Mouse (Mus musculus) MEL (cell line): ENCODE data around the gene Tmem255b. TPM values are rescaled to one million over a fixed set of nuclear protein-coding genes. Genes with fewer than 3 reads are reported as not detected.

Experiments
- DNase-seq: peaks from one replicate; pipeline ENCODE4 v3.0.0; 2011; ENCODE audit warnings: low read depth, low spot score
- H3K27ac ChIP-seq: 2 replicates; pipeline ENCODE4 v1.5.1; 2012; ENCODE audit warnings: low read depth, mild to moderate bottlenecking, control low read depth, low read length, moderate library complexity; ENCODE audit not compliant: control insufficient read depth
- H3K27me3 ChIP-seq, 2 experiments: fragments of 150-350 bp in 1 of 2; sonication (generic) in 1 of 2; 2 replicates each; pipeline ENCODE4 v1.6.1; 2012; ENCODE audit warnings: low read length in 2 of 2, mild to moderate bottlenecking in 2 of 2, improper control_type of control experiment in 1 of 2, moderate library complexity in 1 of 2; ENCODE audit not compliant: insufficient read depth in 2 of 2, control insufficient read depth in 1 of 2
- H3K36me3 ChIP-seq, 2 experiments: 2 replicates each; pipeline ENCODE4 v1.6.1; 2012 to 2014; ENCODE audit warnings: low read length in 2 of 2, improper control_type of control experiment in 1 of 2, inconsistent platforms in 1 of 2, mild to moderate bottlenecking in 1 of 2; ENCODE audit not compliant: insufficient read depth in 2 of 2, control insufficient read depth in 1 of 2
- H3K4me1 ChIP-seq, 2 experiments: fragments of 150-350 bp in 1 of 2; sonication (generic) in 1 of 2; 2 replicates each; pipeline ENCODE4 v1.6.1; 2012; ENCODE audit warnings: low read length in 2 of 2, improper control_type of control experiment in 1 of 2, mild to moderate bottlenecking in 1 of 2; ENCODE audit not compliant: insufficient read depth in 2 of 2, control insufficient read depth in 1 of 2
- H3K4me3 ChIP-seq, 2 experiments: fragments of 150-350 bp in 1 of 2; sonication (generic) in 1 of 2; 2 replicates each; pipeline ENCODE4 v1.5.1; 2012; ENCODE audit warnings: low read depth in 2 of 2, low read length in 2 of 2, mild to moderate bottlenecking in 2 of 2, moderate library complexity in 2 of 2, control low read depth in 1 of 2, improper control_type of control experiment in 1 of 2; ENCODE audit not compliant: control insufficient read depth in 1 of 2, insufficient read depth in 1 of 2
- H3K79me2 ChIP-seq: 2 replicates; pipeline ENCODE4 v1.6.1; 2012; ENCODE audit warnings: mild to moderate bottlenecking, low read length, moderate library complexity; ENCODE audit not compliant: control insufficient read depth, poor library complexity, insufficient read depth
- H3K9ac ChIP-seq: 2 replicates; pipeline ENCODE4 v1.6.1; 2012; ENCODE audit warnings: low read depth, mild to moderate bottlenecking, control low read depth, low read length, moderate library complexity; ENCODE audit not compliant: control insufficient read depth, poor library complexity, severe bottlenecking
- H3K9me3 ChIP-seq: fragments of 150-350 bp; sonication (generic); replicated peaks from 2 replicates; pipeline ENCODE4 v1.6.1; 2012; ENCODE audit warnings: mild to moderate bottlenecking, low read length, improper control_type of control experiment, moderate library complexity; ENCODE audit not compliant: insufficient read depth
- E2F4 ChIP-seq: IDR thresholded peaks from 2 replicates; pipeline ENCODE4 v1.6.1; 2011; ENCODE audit warnings: low read depth, low read length, improper control_type of control experiment, borderline replicate concordance
- ELF1 ChIP-seq: IDR thresholded peaks from 2 replicates; pipeline ENCODE4 v1.6.1; 2014; ENCODE audit warnings: low read depth, mild to moderate bottlenecking, inconsistent platforms, low read length, improper control_type of control experiment, moderate library complexity
- EP300 ChIP-seq, 2 experiments: IDR thresholded peaks; 2 replicates each; pipeline ENCODE4 v1.6.1; 2011; ENCODE audit warnings: improper control_type of control experiment in 2 of 2, low read length in 2 of 2, low read depth in 1 of 2, mild to moderate bottlenecking in 1 of 2
- HCFC1 ChIP-seq: IDR thresholded peaks from 2 replicates; pipeline ENCODE4 v1.6.1; 2012; ENCODE audit warnings: low read depth, mild to moderate bottlenecking, inconsistent platforms, low read length, improper control_type of control experiment, moderate library complexity
- KAT2A ChIP-seq: conservative IDR thresholded peaks from 2 replicates; pipeline ENCODE4 v1.6.1; 2012; ENCODE audit warnings: low read depth, low read length, improper control_type of control experiment, inconsistent platforms
- MAFK ChIP-seq: IDR thresholded peaks from 2 replicates; pipeline ENCODE4 v1.6.1; 2011; ENCODE audit warnings: low read depth, mild to moderate bottlenecking, low read length, improper control_type of control experiment, borderline replicate concordance
- MAZ ChIP-seq: IDR thresholded peaks from 2 replicates; pipeline ENCODE4 v1.6.1; 2012; ENCODE audit warnings: low read depth, mild to moderate bottlenecking, inconsistent platforms, low read length, improper control_type of control experiment
- MXI1 ChIP-seq: IDR thresholded peaks from 2 replicates; pipeline ENCODE4 v1.6.1; 2011; ENCODE audit warnings: mild to moderate bottlenecking, low read depth, low read length, improper control_type of control experiment
- MYB ChIP-seq: IDR thresholded peaks from 2 replicates; pipeline ENCODE4 v1.6.1; 2011; ENCODE audit warnings: mild to moderate bottlenecking, low read depth, low read length, improper control_type of control experiment
- MYC ChIP-seq: IDR thresholded peaks from 2 replicates; pipeline ENCODE4 v1.6.1; 2011; ENCODE audit warnings: low read depth, mild to moderate bottlenecking, low read length, improper control_type of control experiment, moderate library complexity
- POLR2AphosphoS2 ChIP-seq: IDR thresholded peaks from 2 replicates; pipeline ENCODE4 v1.6.1; 2011; ENCODE audit warnings: low read length, improper control_type of control experiment
- POLR2AphosphoS5 ChIP-seq: IDR thresholded peaks from 2 replicates; pipeline ENCODE4 v1.6.1; 2012; ENCODE audit warnings: low read depth, borderline replicate concordance, mild to moderate bottlenecking, inconsistent platforms, low read length, moderate library complexity, mixed read lengths
- RAD21 ChIP-seq: IDR thresholded peaks from 2 replicates; pipeline ENCODE4 v1.6.1; 2011; ENCODE audit warnings: mild to moderate bottlenecking, low read depth, low read length, improper control_type of control experiment
- RCOR1 ChIP-seq: IDR thresholded peaks from 2 replicates; pipeline ENCODE4 v1.6.1; 2012; ENCODE audit warnings: low read depth, mild to moderate bottlenecking, inconsistent platforms, low read length, improper control_type of control experiment
- SIN3A ChIP-seq: IDR thresholded peaks from 2 replicates; pipeline ENCODE4 v1.6.1; 2012; ENCODE audit warnings: low read length, improper control_type of control experiment, inconsistent platforms
- SMC3 ChIP-seq: IDR thresholded peaks from 2 replicates; pipeline ENCODE4 v1.6.1; 2011; ENCODE audit warnings: low read depth, low read length, improper control_type of control experiment
- TAL1 ChIP-seq: IDR thresholded peaks from 2 replicates; pipeline ENCODE4 v1.6.1; 2012; ENCODE audit warnings: mild to moderate bottlenecking, inconsistent platforms, low read length, moderate library complexity, mixed read lengths
- TCF12 ChIP-seq: IDR thresholded peaks from 2 replicates; pipeline ENCODE4 v1.6.1; 2014; ENCODE audit warnings: low read depth, mild to moderate bottlenecking, inconsistent platforms, low read length, improper control_type of control experiment, moderate library complexity
- UBTF ChIP-seq: IDR thresholded peaks from 2 replicates; pipeline ENCODE4 v1.6.1; 2012; ENCODE audit warnings: low read depth, mild to moderate bottlenecking, inconsistent platforms, low read length, improper control_type of control experiment, moderate library complexity, borderline replicate concordance; ENCODE audit not compliant: insufficient read depth
- USF2 ChIP-seq, 2 experiments: IDR thresholded peaks; 2 replicates each; pipeline ENCODE4 v1.6.1; 2011 to 2012; ENCODE audit warnings: improper control_type of control experiment in 2 of 2, low read length in 2 of 2, borderline replicate concordance in 1 of 2, inconsistent platforms in 1 of 2, low read depth in 1 of 2, mild to moderate bottlenecking in 1 of 2; ENCODE audit not compliant: insufficient read depth in 1 of 2
- ZKSCAN1 ChIP-seq: IDR thresholded peaks from 2 replicates; pipeline ENCODE4 v1.6.1; 2012; ENCODE audit warnings: low read depth, mild to moderate bottlenecking, inconsistent platforms, low read length, improper control_type of control experiment, moderate library complexity
- ZMIZ1 ChIP-seq: IDR thresholded peaks from 2 replicates; pipeline ENCODE4 v1.6.1; 2012; ENCODE audit warnings: low read depth, mild to moderate bottlenecking, inconsistent platforms, low read length, improper control_type of control experiment, moderate library complexity
- polyA plus RNA-seq, 2 experiments: library from polyadenylated mRNA; stranded (reverse) in 1 of 2; unstranded in 1 of 2; fragments of >175 nt in 1 of 2; fragments of >200 nt in 1 of 2; gene quantifications; 2 replicates each; pipeline versions ENCODE4 v1.2.1 to v1.2.4; 2012; ENCODE audit warnings: low replicate concordance in 2 of 2, low read depth in 1 of 2; ENCODE audit not compliant: insufficient read length in 2 of 2, insufficient read depth in 1 of 2, missing spikeins in 1 of 2
- total RNA-seq: library from RNA; depleted of rRNA; stranded (reverse); fragments of 300-350 nt; gene quantifications from 2 replicates; pipeline ENCODE4 v1.2.3, GENCODE M21; 2012

Gene Tmem255b
- total and polyA plus RNA-seq, 3 experiments = not detected

DNA sequence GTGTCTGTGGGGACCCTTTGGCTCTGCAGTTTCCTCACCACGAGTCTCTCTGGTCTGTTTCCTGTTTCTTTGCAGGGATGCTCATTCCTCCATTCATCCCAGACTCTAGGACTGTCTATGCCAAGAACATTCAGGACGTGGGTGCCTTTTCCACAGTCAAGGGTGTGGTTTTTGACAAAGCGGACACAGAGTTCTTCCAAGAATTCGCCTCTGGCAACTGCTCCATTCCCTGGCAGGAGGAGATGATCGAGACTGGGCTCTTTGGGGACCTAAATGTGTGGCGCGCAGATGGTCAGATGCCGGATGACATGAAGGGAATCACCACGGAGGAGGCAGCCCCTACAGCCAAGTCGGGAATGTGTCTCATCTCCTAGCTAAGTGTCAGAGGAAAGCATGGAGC, 19.1 kb upstream of the Tmem255b start:
- Histone ChIP-seq H3K36me3 (no peaks in the 10 kb centered on the region), H3K27me3 (peaks cover 4 to 5% of the 10 kb centered on the region in 2 experiments), H3K27ac (no peak overlapping the region), H3K79me2 (no peaks in the 10 kb centered on the region), H3K4me1 (no peaks in the 10 kb centered on the region), H3K4me3 (no peak overlapping the region), H3K9ac (no peak overlapping the region), H3K9me3 (no peaks in the 10 kb centered on the region)
- TF ChIP-seq UBTF = no peak
- TF ChIP-seq POLR2AphosphoS2 = no peak
- DNase-seq = no peak

DNA sequence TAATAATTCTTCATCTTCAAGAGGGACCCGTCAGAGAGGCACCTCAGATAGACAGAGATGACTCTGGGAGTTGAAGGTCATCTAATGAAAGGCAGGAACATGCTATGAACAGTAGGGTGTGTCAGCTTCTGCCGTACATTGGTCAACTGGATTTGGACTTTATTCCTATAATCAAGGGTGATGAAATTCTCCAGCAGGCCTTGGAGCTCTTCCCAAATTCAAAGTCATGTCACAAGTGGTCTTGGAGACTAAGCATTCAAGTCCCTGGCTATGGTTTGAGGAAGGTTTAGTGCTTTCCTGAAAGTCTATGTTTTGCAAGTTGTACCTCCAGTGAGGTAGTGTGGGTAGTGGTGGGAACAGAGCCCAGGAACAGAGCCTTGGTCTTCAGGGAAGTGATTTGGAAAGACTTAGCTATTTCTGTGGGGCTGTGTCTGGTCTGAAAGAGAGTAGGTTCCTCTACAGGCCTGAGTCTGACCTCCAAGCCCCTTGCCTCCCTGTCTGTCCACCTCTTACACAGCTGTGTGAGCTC, 15.8 kb upstream of the Tmem255b start:
- DNase-seq = no peak
- TF ChIP-seq EP300 (IDR thresholded peaks at IDR 0.05; ENCODE audit: low read depth in 1 of 2, low read length in 2 of 2) (no peak), MYB (no peak), RAD21 (no peak)
- H3K36me3 ChIP-seq = no peaks in the 10 kb centered on the region
- no peaks in the 10 kb centered on the region for H3K79me2 ChIP-seq
- no peak overlapping the region for H3K9ac ChIP-seq
- H3K4me3 ChIP-seq = no peak overlapping the region
- no peak overlapping the region for H3K27ac ChIP-seq
- H3K9me3 ChIP-seq = no peaks in the 10 kb centered on the region
- H3K27me3 ChIP-seq = peaks cover 4 to 5% of the 10 kb centered on the region in 2 experiments
- H3K4me1 ChIP-seq = no peaks in the 10 kb centered on the region

DNA sequence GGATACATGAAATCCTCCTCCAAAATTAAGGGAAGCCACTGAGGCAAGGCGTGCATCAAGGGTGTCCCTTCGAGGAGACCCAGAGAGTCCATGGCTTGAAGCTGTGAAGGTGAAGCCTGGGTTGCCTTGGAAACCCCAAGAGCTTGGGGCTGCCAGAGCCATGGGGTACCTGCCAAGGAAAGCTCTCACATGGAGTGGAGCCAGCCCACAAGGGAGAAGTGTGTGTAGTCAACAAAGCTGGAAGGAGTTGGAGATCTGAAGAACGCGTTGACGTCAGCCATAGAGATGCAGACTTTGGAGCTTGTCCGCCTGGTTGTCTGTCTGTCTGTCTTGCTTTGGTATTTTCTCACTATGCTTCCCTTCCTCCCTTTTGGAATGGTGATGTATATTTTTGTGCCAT, 14.0 kb upstream of the Tmem255b start:
- no peak overlapping the region for H3K4me3 ChIP-seq
- H3K9me3 ChIP-seq = no peaks in the 10 kb centered on the region
- DNase-seq = no peak
- no peaks in the 10 kb centered on the region for H3K4me1 ChIP-seq
- no peaks in the 10 kb centered on the region for H3K36me3 ChIP-seq
- TF ChIP-seq MAFK (no peak), MAZ (no peak), ZMIZ1 (no peak), RCOR1 (no peak), MYB (no peak), E2F4 (no peak), USF2 (IDR thresholded peaks at IDR 0.05; ENCODE audit: borderline replicate concordance in 1 of 2, insufficient read depth in 1 of 2, low read depth in 1 of 2, low read length in 2 of 2) (no peak), HCFC1 (no peak), TAL1 (no peak), MXI1 (no peak), POLR2AphosphoS5 (no peak), ZKSCAN1 (no peak), KAT2A (no peak), TCF12 (no peak), ELF1 (no peak), SMC3 (no peak), SIN3A (no peak), MYC (no peak)
- H3K27me3 ChIP-seq = peaks cover 4 to 5% of the 10 kb centered on the region in 2 experiments
- no peak overlapping the region for H3K27ac ChIP-seq
- H3K9ac ChIP-seq = no peak overlapping the region
- H3K79me2 ChIP-seq = no peaks in the 10 kb centered on the region
